Mouse (Mus musculus) heart, embryonic 16.5 days (tissue): Measurements from ENCODE around the gene Marcksl1. TPM values are rescaled to one million over a fixed set of nuclear protein-coding genes. Genes with fewer than 3 reads are reported as not detected.

Experiments used
- ATAC-seq: fragments of 200-750 bp; cut with Nextera tagmentation; replicated peaks from 2 replicates; pipeline ENCODE4 v1.8.0; 2017; ENCODE audit warnings: moderate number of reproducible peaks; ENCODE audit not compliant: insufficient read depth, low FRiP score; ENCODE audit errors: extremely low read depth
- H3K27ac ChIP-seq: fragments of 300-500 bp; sonication (generic); 2 replicates; pipeline ENCODE4 v1.5.1; 2014; ENCODE audit warnings: mild to moderate bottlenecking, low read length, control low read depth, moderate library complexity
- H3K27me3 ChIP-seq: fragments of 300-500 bp; sonication (generic); 2 replicates; pipeline ENCODE4 v1.6.1; 2014; ENCODE audit warnings: low read length, mixed read lengths; ENCODE audit not compliant: control insufficient read depth, insufficient read depth
- H3K36me3 ChIP-seq: fragments of 300-500 bp; sonication (generic); 2 replicates; pipeline ENCODE4 v1.6.1; 2014; ENCODE audit not compliant: control insufficient read depth, insufficient read depth
- H3K4me1 ChIP-seq: fragments of 300-500 bp; sonication (generic); 2 replicates; pipeline ENCODE4 v1.6.1; 2014; ENCODE audit warnings: low read length, mixed read lengths; ENCODE audit not compliant: control insufficient read depth, insufficient read depth
- H3K4me2 ChIP-seq: fragments of 300-500 bp; sonication (generic); 2 replicates; pipeline ENCODE4 v1.6.1; 2014; ENCODE audit warnings: low read depth, mild to moderate bottlenecking, control low read depth, low read length
- H3K4me3 ChIP-seq: fragments of 300-500 bp; sonication (generic); 2 replicates; pipeline ENCODE4 v1.5.1; 2014; ENCODE audit warnings: mild to moderate bottlenecking, control low read depth, low read length
- H3K9ac ChIP-seq: fragments of 300-500 bp; sonication (generic); 2 replicates; pipeline ENCODE4 v1.6.1; 2014; ENCODE audit warnings: low read length, control low read depth
- H3K9me3 ChIP-seq: fragments of 300-500 bp; sonication (generic); replicated peaks from 2 replicates; pipeline ENCODE4 v1.6.1; 2016; ENCODE audit warnings: low read length; ENCODE audit not compliant: control insufficient read depth
- WGBS: fragments of 180-500 bp; shearing (Covaris S2); extraction: QIAGEN DNeasy Blood & Tissue Kit; methylation state at CpG from one replicate; pipeline ENCODE4 v1.1.7; 2014; 5-methylcytosine and 5-hydroxymethylcytosine counted together
- polyA plus RNA-seq: library from polyadenylated mRNA; unstranded; fragments of >200 nt; fragmentation: Nextera tagmentation; extraction: Ambion mirVana; gene quantifications from 2 replicates; pipeline ENCODE4 v1.2.1, GENCODE M21; 2015

The Marcksl1 gene
- polyA plus RNA-seq, 1 experiment from 2014 or later: 262 TPM

- WGBS: 30% methylated on average over 6 of the region's 6 CpGs
- Histone ChIP-seq H3K4me2 (no peak overlapping the region; the same call in 1 of the 2 replicates), H3K36me3 (no peaks in the 10 kb centered on the region), H3K27me3 (peaks cover 5% of the 10 kb centered on the region), H3K27ac (peak overlapping the region; percentile 81), H3K4me3 (peak overlapping the region; percentile 7; the same call in 1 of the 2 replicates), H3K4me1 (peaks cover 23% of the 10 kb centered on the region), H3K9me3 (no peaks in the 10 kb centered on the region), H3K9ac (peak overlapping the region; percentile 17; the same call in 1 of the 2 replicates)
- ATAC-seq: peak; percentile 35
Measured at GRCm38 (mm10) chr4:129496631-129497030, 16.8 kb upstream of the Marcksl1 start.

GRCm38 (mm10) chr4:129498941-129499340, 14.4 kb upstream of the Marcksl1 start:
- 0 out of 2 replicates have a peak overlapping the region, but pooled peaks have one; percentile 8 for H3K9ac ChIP-seq
- H3K4me3 ChIP-seq: no peak overlapping the region
- no peaks in the 10 kb centered on the region for H3K27me3 ChIP-seq
- peaks cover 41% of the 10 kb centered on the region for H3K4me1 ChIP-seq
- WGBS: 26% methylated on average over 3 of the region's 3 CpGs
- no peak overlapping the region for H3K4me2 ChIP-seq
- no peaks in the 10 kb centered on the region for H3K9me3 ChIP-seq
- ATAC-seq: no peak
- H3K36me3 ChIP-seq: no peaks in the 10 kb centered on the region
- peak overlapping the region; percentile 74 for H3K27ac ChIP-seq

- ATAC-seq: no peak
- Histone ChIP-seq H3K36me3 (no peaks in the 10 kb centered on the region), H3K9ac (peak overlapping the region; percentile 79), H3K27me3 (no peaks in the 10 kb centered on the region), H3K4me3 (peak overlapping the region; percentile 59), H3K4me2 (peak overlapping the region; percentile 85), H3K9me3 (no peaks in the 10 kb centered on the region), H3K4me1 (peaks cover 48% of the 10 kb centered on the region), H3K27ac (peak overlapping the region; percentile 94)
- 79% methylated on average over 8 of the region's 8 CpGs for WGBS
Measured at GRCm38 (mm10) chr4:129500017-129500416, 13.4 kb upstream of the Marcksl1 start.

GRCm38 (mm10) chr4:129500607-129501566, 12.5 kb upstream of the Marcksl1 start:
- Histone ChIP-seq H3K27me3 (no peaks in the 10 kb centered on the region), H3K27ac (peak overlapping the region; percentile 94), H3K36me3 (no peaks in the 10 kb centered on the region), H3K4me1 (peaks cover 46% of the 10 kb centered on the region), H3K9me3 (no peaks in the 10 kb centered on the region), H3K9ac (peak overlapping the region; percentile 79), H3K4me2 (peak overlapping the region; percentile 85), H3K4me3 (peak overlapping the region; percentile 59)
- WGBS: 2% methylated on average over 44 of the region's 49 CpGs
- peak; percentile 90 for ATAC-seq

GRCm38 (mm10) chr4:129502327-129502888, 11.0 kb upstream of the Marcksl1 start:
- Histone ChIP-seq H3K9ac (no peak overlapping the region), H3K36me3 (no peaks in the 10 kb centered on the region), H3K4me2 (no peak overlapping the region), H3K9me3 (no peaks in the 10 kb centered on the region), H3K27me3 (no peaks in the 10 kb centered on the region), H3K4me3 (no peak overlapping the region), H3K27ac (peak overlapping the region; percentile 36), H3K4me1 (peaks cover 36% of the 10 kb centered on the region)
- ATAC-seq: no peak
- WGBS: 42% methylated on average over 9 of the region's 9 CpGs

GRCm38 (mm10) chr4:129502901-129503444, 10.4 kb upstream of the Marcksl1 start:
- Histone ChIP-seq H3K4me2 (no peak overlapping the region), H3K4me1 (peaks cover 42% of the 10 kb centered on the region), H3K27ac (peak overlapping the region; percentile 36; the same call in 1 of the 2 replicates), H3K4me3 (no peak overlapping the region), H3K27me3 (no peaks in the 10 kb centered on the region), H3K9me3 (no peaks in the 10 kb centered on the region), H3K36me3 (no peaks in the 10 kb centered on the region), H3K9ac (no peak overlapping the region)
- ATAC-seq: no peak
- 56% methylated on average over 11 of the region's 11 CpGs for WGBS

DNA sequence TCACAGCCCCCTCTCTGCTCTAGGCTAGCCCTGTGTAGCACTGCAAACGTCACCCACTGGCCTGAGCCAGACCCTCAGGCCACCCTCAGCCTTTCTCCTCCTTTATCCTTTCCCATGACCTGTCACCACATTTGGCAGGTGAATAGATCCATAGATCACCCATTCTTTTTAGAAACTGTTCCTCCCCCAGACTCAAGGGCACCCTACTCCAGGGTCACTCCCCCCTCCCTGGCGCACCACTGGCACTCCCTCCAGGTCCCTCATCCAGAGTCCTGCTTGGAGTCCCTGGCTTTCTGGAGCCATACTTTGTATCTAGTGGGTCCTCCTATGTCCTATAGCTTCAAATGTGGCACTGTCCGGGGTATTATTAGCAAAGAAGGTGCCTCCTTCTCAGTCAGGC, 7.9 kb upstream of the Marcksl1 start:
- H3K4me1 ChIP-seq: peaks cover 53% of the 10 kb centered on the region
- no peaks in the 10 kb centered on the region for H3K36me3 ChIP-seq
- WGBS: 88% methylated on average over 3 of the region's 3 CpGs
- ATAC-seq: no peak
- H3K4me2 ChIP-seq: no peak overlapping the region
- no peak overlapping the region for H3K27ac ChIP-seq
- no peak overlapping the region for H3K4me3 ChIP-seq
- no peak overlapping the region for H3K9ac ChIP-seq
- no peaks in the 10 kb centered on the region for H3K9me3 ChIP-seq
- no peaks in the 10 kb centered on the region for H3K27me3 ChIP-seq

DNA sequence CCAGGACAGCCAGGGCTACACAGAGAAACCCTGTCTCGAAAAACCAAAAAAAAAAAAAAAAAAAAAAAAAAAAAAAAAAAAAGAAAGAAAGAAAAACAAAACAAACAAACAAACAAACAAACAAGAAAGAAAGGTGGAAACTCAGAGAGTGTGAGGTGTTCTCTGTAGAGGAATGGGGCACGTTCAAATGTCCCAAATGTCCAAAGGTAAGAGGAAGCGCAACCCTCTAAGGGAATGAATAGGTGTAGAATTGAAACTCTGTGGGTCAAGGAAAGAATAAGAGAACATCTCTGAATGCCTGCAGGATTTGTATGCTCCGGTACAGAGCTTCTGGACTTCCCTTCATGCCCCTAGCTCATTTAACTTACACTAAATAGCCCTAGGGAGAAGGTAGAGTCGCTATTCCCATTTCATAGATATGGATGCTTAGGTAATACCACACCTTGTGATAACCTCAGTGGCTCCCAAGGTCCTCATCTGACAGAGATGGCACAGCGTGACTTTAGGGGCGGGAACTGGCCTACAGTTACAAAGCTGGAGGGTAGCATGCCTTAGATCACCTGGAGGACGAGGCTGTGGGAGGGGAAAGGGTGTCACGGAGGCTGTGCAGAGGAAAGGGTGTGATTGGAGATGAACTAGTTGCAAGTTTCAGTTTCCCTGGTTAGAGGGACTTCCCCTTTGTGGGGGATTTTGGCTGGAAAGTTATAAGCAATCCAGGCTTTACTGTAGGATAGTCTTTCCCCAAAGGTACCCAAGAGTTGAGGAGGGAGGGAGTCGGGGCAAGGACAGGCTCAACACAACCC, 5.7 kb upstream of the Marcksl1 start:
- Histone ChIP-seq H3K4me2 (peak overlapping the region; percentile 31), H3K4me1 (peaks cover 42% of the 10 kb centered on the region), H3K4me3 (no peak overlapping the region), H3K9ac (0 out of 2 replicates have a peak overlapping the region, but pooled peaks have one; percentile 16), H3K36me3 (no peaks in the 10 kb centered on the region), H3K27ac (peak overlapping the region; percentile 38), H3K9me3 (no peaks in the 10 kb centered on the region), H3K27me3 (no peaks in the 10 kb centered on the region)
- 48% methylated on average over 9 of the region's 10 CpGs for WGBS
- ATAC-seq: no peak; the same call in 1 of the 2 replicates
